Mouse (Mus musculus) forebrain, embryonic 13.5 days (tissue): ENCODE results near the gene Comtd1. TPM values are rescaled to one million over a fixed set of nuclear protein-coding genes. Genes with fewer than 3 reads are reported as not detected.

Source experiments
- ATAC-seq: fragments of 200-750 bp; cut with Nextera tagmentation; 2 replicates; pipeline ENCODE4 v1.8.0; 2017
- H3K27ac ChIP-seq: fragments of 300-500 bp; sonication (generic); 2 replicates; pipeline ENCODE4 v1.5.1; 2015; ENCODE audit warnings: inconsistent platforms, mild to moderate bottlenecking, moderate library complexity
- H3K27me3 ChIP-seq: fragments of 300-500 bp; sonication (generic); 2 replicates; pipeline ENCODE4 v1.6.1; 2015; ENCODE audit warnings: mild to moderate bottlenecking, inconsistent platforms
- H3K36me3 ChIP-seq: fragments of 300-500 bp; sonication (generic); 2 replicates; pipeline ENCODE4 v1.6.1; 2015; ENCODE audit warnings: mild to moderate bottlenecking, inconsistent platforms; ENCODE audit not compliant: poor library complexity, severe bottlenecking
- H3K4me1 ChIP-seq: fragments of 300-500 bp; sonication (generic); 2 replicates; pipeline ENCODE4 v1.6.1; 2015; ENCODE audit warnings: inconsistent platforms
- H3K4me2 ChIP-seq: fragments of 300-500 bp; sonication (generic); 2 replicates; pipeline ENCODE4 v1.6.1; 2015; ENCODE audit warnings: inconsistent platforms, mild to moderate bottlenecking, moderate library complexity
- H3K4me3 ChIP-seq: fragments of 300-500 bp; sonication (generic); 2 replicates; pipeline ENCODE4 v1.5.1; 2015; ENCODE audit warnings: mild to moderate bottlenecking, inconsistent platforms
- H3K9ac ChIP-seq: fragments of 300-500 bp; sonication (generic); 2 replicates; pipeline ENCODE4 v1.6.1; 2015; ENCODE audit warnings: mild to moderate bottlenecking, inconsistent platforms
- H3K9me3 ChIP-seq: fragments of 300-500 bp; sonication (generic); replicated peaks from 2 replicates; pipeline ENCODE4 v1.6.1; 2016; ENCODE audit warnings: inconsistent platforms
- WGBS: fragments of 180-500 bp; shearing (Covaris S2); methylation state at CpG from one replicate; pipeline ENCODE4 v1.1.7; 2015; 5-methylcytosine and 5-hydroxymethylcytosine counted together
- polyA plus RNA-seq: library from polyadenylated mRNA; unstranded; fragments of >200 nt; fragmentation: Nextera tagmentation; extraction: Ambion mirVana; gene quantifications from 2 replicates; pipeline ENCODE4 v1.2.1, GENCODE M21; 2015

Comtd1 gene
- polyA plus RNA-seq, 1 experiment from 2014 or later, result 17.5 TPM

GRCm38 (mm10) chr14:21811744-21812393, 36.9 kb downstream of the Comtd1 start:
- Histone ChIP-seq H3K4me1 (no peaks in the 10 kb centered on the region), H3K4me3 (no peak overlapping the region), H3K27ac (no peak overlapping the region), H3K27me3 (no peaks in the 10 kb centered on the region), H3K9ac (no peak overlapping the region), H3K4me2 (no peak overlapping the region), H3K36me3 (no peaks in the 10 kb centered on the region), H3K9me3 (no peaks in the 10 kb centered on the region)
- 93% methylated on average over 10 of the region's 10 CpGs for WGBS
- ATAC-seq, result no peak

GRCm38 (mm10) chr14:21811301-21811700, 37.5 kb downstream of the Comtd1 start:
- H3K4me2 ChIP-seq, result no peak overlapping the region
- H3K9me3 ChIP-seq, result no peaks in the 10 kb centered on the region
- no peak overlapping the region for H3K9ac ChIP-seq
- H3K4me3 ChIP-seq, result no peak overlapping the region
- H3K27ac ChIP-seq, result no peak overlapping the region
- 89% methylated on average over 4 of the region's 4 CpGs for WGBS
- H3K4me1 ChIP-seq, result no peaks in the 10 kb centered on the region
- H3K36me3 ChIP-seq, result no peaks in the 10 kb centered on the region
- no peak for ATAC-seq
- H3K27me3 ChIP-seq, result no peaks in the 10 kb centered on the region

GRCm38 (mm10) chr14:21809418-21809817, 39.4 kb downstream of the Comtd1 start:
- Histone ChIP-seq H3K4me2 (no peak overlapping the region), H3K9ac (no peak overlapping the region), H3K27ac (no peak overlapping the region), H3K4me3 (no peak overlapping the region), H3K27me3 (no peaks in the 10 kb centered on the region), H3K4me1 (no peaks in the 10 kb centered on the region), H3K9me3 (no peaks in the 10 kb centered on the region), H3K36me3 (no peaks in the 10 kb centered on the region)
- no peak for ATAC-seq
- WGBS, result 91% methylated on average over 2 of the region's 2 CpGs

- Histone ChIP-seq H3K27ac (no peak overlapping the region), H3K4me3 (no peak overlapping the region), H3K9me3 (no peaks in the 10 kb centered on the region), H3K9ac (no peak overlapping the region), H3K27me3 (no peaks in the 10 kb centered on the region), H3K4me1 (no peaks in the 10 kb centered on the region), H3K4me2 (no peak overlapping the region), H3K36me3 (no peaks in the 10 kb centered on the region)
- no peak for ATAC-seq
- WGBS, result 92% methylated on average over 8 of the region's 8 CpGs
These were observed 40.4 kb downstream of the Comtd1 start for GRCm38 (mm10) chr14:21808208-21808922.

- Histone ChIP-seq H3K9ac (no peak overlapping the region), H3K4me1 (no peaks in the 10 kb centered on the region), H3K27me3 (no peaks in the 10 kb centered on the region), H3K36me3 (no peaks in the 10 kb centered on the region), H3K9me3 (no peaks in the 10 kb centered on the region), H3K27ac (no peak overlapping the region), H3K4me2 (no peak overlapping the region), H3K4me3 (no peak overlapping the region)
- 86% methylated on average over 3 of the region's 3 CpGs for WGBS
- ATAC-seq, result no peak
These were observed 42.1 kb downstream of the Comtd1 start for GRCm38 (mm10) chr14:21806631-21807160.

- H3K9ac ChIP-seq, result no peak overlapping the region
- H3K36me3 ChIP-seq, result no peaks in the 10 kb centered on the region
- no peaks in the 10 kb centered on the region for H3K4me1 ChIP-seq
- H3K4me2 ChIP-seq, result no peak overlapping the region
- 92% methylated on average over 2 of the region's 2 CpGs for WGBS
- H3K9me3 ChIP-seq, result no peaks in the 10 kb centered on the region
- no peaks in the 10 kb centered on the region for H3K27me3 ChIP-seq
- no peak overlapping the region for H3K27ac ChIP-seq
- no peak overlapping the region for H3K4me3 ChIP-seq
- no peak for ATAC-seq
These were observed 42.6 kb downstream of the Comtd1 start for GRCm38 (mm10) chr14:21806203-21806602.

GRCm38 (mm10) chr14:21802543-21803206, 46.1 kb downstream of the Comtd1 start:
- no peaks in the 10 kb centered on the region for H3K4me1 ChIP-seq
- ATAC-seq, result no peak
- no peak overlapping the region for H3K27ac ChIP-seq
- no peaks in the 10 kb centered on the region for H3K9me3 ChIP-seq
- no peaks in the 10 kb centered on the region for H3K27me3 ChIP-seq
- H3K36me3 ChIP-seq, result peaks cover 9% of the 10 kb centered on the region; the same call in 1 of the 2 replicates
- no peak overlapping the region for H3K9ac ChIP-seq
- H3K4me3 ChIP-seq, result no peak overlapping the region
- no peak overlapping the region for H3K4me2 ChIP-seq
- WGBS, result 94% methylated on average over 6 of the region's 6 CpGs

GRCm38 (mm10) chr14:21801624-21802023, 47.2 kb downstream of the Comtd1 start:
- 82% methylated on average over 7 of the region's 7 CpGs for WGBS
- Histone ChIP-seq H3K9ac (no peak overlapping the region), H3K9me3 (no peaks in the 10 kb centered on the region), H3K4me3 (no peak overlapping the region), H3K4me1 (no peaks in the 10 kb centered on the region), H3K27me3 (no peaks in the 10 kb centered on the region), H3K4me2 (no peak overlapping the region), H3K36me3 (peaks cover 9% of the 10 kb centered on the region; the same call in 1 of the 2 replicates), H3K27ac (no peak overlapping the region)
- no peak for ATAC-seq

- H3K4me3 ChIP-seq, result no peak overlapping the region
- H3K36me3 ChIP-seq, result peaks cover 9% of the 10 kb centered on the region; the same call in 1 of the 2 replicates
- H3K4me2 ChIP-seq, result no peak overlapping the region
- ATAC-seq, result no peak
- H3K27me3 ChIP-seq, result no peaks in the 10 kb centered on the region
- H3K9me3 ChIP-seq, result no peaks in the 10 kb centered on the region
- H3K4me1 ChIP-seq, result no peaks in the 10 kb centered on the region
- no peak overlapping the region for H3K9ac ChIP-seq
- WGBS, result 95% methylated on average over 4 of the region's 4 CpGs
- H3K27ac ChIP-seq, result no peak overlapping the region
These were observed 48.1 kb downstream of the Comtd1 start for GRCm38 (mm10) chr14:21800641-21801040.

Other genes starting within 250 kb of the Comtd1 start
- gene Dupd1, start 134.4 kb downstream of the Comtd1 start, polyA plus RNA-seq, result not detected in 2 replicates
- 17.8 and 18.3 TPM in 2 replicates for gene Samd8, start 98.4 kb downstream of the Comtd1 start, polyA plus RNA-seq
- not detected in 2 replicates for gene Dusp13, start 97.8 kb downstream of the Comtd1 start, polyA plus RNA-seq
- 261 and 270 TPM in 2 replicates for gene Vdac2, start 23.7 kb downstream of the Comtd1 start, polyA plus RNA-seq
- gene Zfp503, start 140.6 kb upstream of the Comtd1 start, polyA plus RNA-seq, result 6.1 and 7.7 TPM in 2 replicates
- not detected in 2 replicates for gene Lrmda, start 170.7 kb upstream of the Comtd1 start, polyA plus RNA-seq